Mouse (Mus musculus): ENCODE data around the gene Psmb5. TPM values are rescaled to one million over a fixed set of nuclear protein-coding genes. Genes with fewer than 3 reads are reported as not detected.

The Psmb5 gene
- polyA plus RNA-seq, 1 experiment from 2014 or later: 542 TPM

GRCm38 (mm10) chr14:54576241-54577088 is 41.4 kb downstream of the Psmb5 start:
- DNase-seq (ENCODE audit: low spot score): no peak
- H3K9ac ChIP-seq (ENCODE audit: low read length): peak overlapping the region; percentile 83
- H3K4me2 ChIP-seq (ENCODE audit: low read length): peak overlapping the region; percentile 58
- H3K27ac ChIP-seq (ENCODE audit: low read depth, low read length): peak overlapping the region; percentile 49; the same call in 1 of the 2 replicates
- H3K36me3 ChIP-seq (ENCODE audit: control insufficient read depth, insufficient read depth, low read length): no peaks in the 10 kb centered on the region; the same call in 1 of the 2 replicates
- under 1% methylated on average over 82 of the region's 84 CpGs for WGBS
- peaks cover 19% of the 10 kb centered on the region; the same call in 1 of the 2 replicates for H3K4me1 ChIP-seq (ENCODE audit: control insufficient read depth, insufficient read depth, low read length)
- ATAC-seq: no peak
- H3K4me3 ChIP-seq (ENCODE audit: low read depth, low read length): peak overlapping the region; percentile 65
- H3K27me3 ChIP-seq (replicated peaks; ENCODE audit: control insufficient read depth, insufficient read depth, low read length): 0 out of 2 replicates have a peak, but pooled peaks cover 10% of the 10 kb centered on the region
- H3K9me3 ChIP-seq (replicated peaks; ENCODE audit: control insufficient read depth, low read length): no peaks in the 10 kb centered on the region

GRCm38 (mm10) chr14:54575631-54576030 is 42.2 kb downstream of the Psmb5 start:
- peak overlapping the region; percentile 58 for H3K4me2 ChIP-seq (ENCODE audit: low read length)
- peak; percentile 68 for DNase-seq (ENCODE audit: low spot score)
- peak overlapping the region; percentile 83 for H3K9ac ChIP-seq (ENCODE audit: low read length)
- ATAC-seq: 0 out of 2 replicates have a peak, but pooled peaks have one; percentile 2
- peaks cover 19% of the 10 kb centered on the region; the same call in 1 of the 2 replicates for H3K4me1 ChIP-seq (ENCODE audit: control insufficient read depth, insufficient read depth, low read length)
- peaks cover 7% of the 10 kb centered on the region; the same call in 1 of the 2 replicates for H3K36me3 ChIP-seq (ENCODE audit: control insufficient read depth, insufficient read depth, low read length)
- no peaks in the 10 kb centered on the region for H3K9me3 ChIP-seq (replicated peaks; ENCODE audit: control insufficient read depth, low read length)
- H3K27me3 ChIP-seq (replicated peaks; ENCODE audit: control insufficient read depth, insufficient read depth, low read length): 0 out of 2 replicates have a peak, but pooled peaks cover 10% of the 10 kb centered on the region
- no peak overlapping the region for H3K27ac ChIP-seq (ENCODE audit: low read depth, low read length)
- under 1% methylated on average over 36 of the region's 39 CpGs for WGBS
- H3K4me3 ChIP-seq (ENCODE audit: low read depth, low read length): peak overlapping the region; percentile 65

DNA sequence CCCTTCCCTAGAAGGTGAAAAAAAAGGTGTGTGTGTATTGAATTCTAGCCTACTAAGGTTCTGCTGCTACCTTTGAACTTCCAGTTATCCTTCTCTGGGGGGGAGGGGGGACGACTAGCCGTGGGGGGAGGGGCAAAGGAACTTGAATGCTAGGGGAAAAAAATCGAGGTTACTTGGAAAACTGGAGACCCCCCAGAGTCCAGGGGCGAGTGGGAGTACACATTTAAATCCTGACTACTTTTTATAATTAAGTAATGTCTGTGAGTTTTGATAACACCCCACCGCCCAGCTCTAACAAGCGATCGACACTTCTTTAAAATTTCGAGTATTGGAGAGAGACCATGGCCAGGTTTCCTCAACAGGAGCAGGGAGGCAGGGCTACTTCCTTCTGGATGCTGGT is 42.8 kb downstream of the Psmb5 start:
- 3% methylated on average over 8 of the region's 8 CpGs for WGBS
- Histone ChIP-seq H3K9ac (ENCODE audit: low read length) (peak overlapping the region; percentile 83), H3K27ac (ENCODE audit: low read depth, low read length) (no peak overlapping the region), H3K27me3 (replicated peaks; ENCODE audit: control insufficient read depth, insufficient read depth, low read length) (0 out of 2 replicates have a peak, but pooled peaks cover 10% of the 10 kb centered on the region), H3K36me3 (ENCODE audit: control insufficient read depth, insufficient read depth, low read length) (peaks cover 12% of the 10 kb centered on the region; the same call in 1 of the 2 replicates), H3K4me3 (ENCODE audit: low read depth, low read length) (peak overlapping the region; percentile 65), H3K4me1 (ENCODE audit: control insufficient read depth, insufficient read depth, low read length) (peaks cover 19% of the 10 kb centered on the region; the same call in 1 of the 2 replicates), H3K4me2 (ENCODE audit: low read length) (peak overlapping the region; percentile 58), H3K9me3 (replicated peaks; ENCODE audit: control insufficient read depth, low read length) (no peaks in the 10 kb centered on the region)
- DNase-seq (ENCODE audit: low spot score): no peak
- ATAC-seq: no peak

DNA sequence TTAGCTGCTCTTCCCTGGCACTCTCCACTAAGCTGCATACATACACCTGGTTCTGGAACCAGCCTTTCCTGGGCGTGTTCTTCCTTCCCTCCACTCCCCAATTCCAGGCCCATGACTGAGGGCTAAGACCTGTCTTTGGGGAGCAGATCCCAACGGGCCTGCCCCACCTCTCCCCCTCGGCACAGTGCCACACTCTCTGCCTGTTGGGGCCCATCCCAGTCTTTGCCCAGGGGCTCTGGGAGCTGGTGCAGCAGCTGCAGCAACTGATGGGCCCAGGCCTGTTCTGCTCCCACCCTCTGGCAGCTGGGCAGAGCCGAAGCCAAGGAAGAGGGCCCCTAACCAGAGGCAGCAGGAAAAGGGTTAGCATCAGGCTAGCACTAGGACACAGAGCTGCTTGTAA is 43.6 kb downstream of the Psmb5 start:
- peaks cover 14% of the 10 kb centered on the region; the same call in 1 of the 2 replicates for H3K36me3 ChIP-seq (ENCODE audit: control insufficient read depth, insufficient read depth, low read length)
- H3K27me3 ChIP-seq (replicated peaks; ENCODE audit: control insufficient read depth, insufficient read depth, low read length): 0 out of 2 replicates have a peak, but pooled peaks cover 10% of the 10 kb centered on the region
- no peak for ATAC-seq
- peak overlapping the region; percentile 83 for H3K9ac ChIP-seq (ENCODE audit: low read length)
- 2% methylated on average over 4 of the region's 4 CpGs for WGBS
- peak overlapping the region; percentile 58 for H3K4me2 ChIP-seq (ENCODE audit: low read length)
- H3K4me3 ChIP-seq (ENCODE audit: low read depth, low read length): peak overlapping the region; percentile 65
- peak; percentile 42 for DNase-seq (ENCODE audit: low spot score)
- H3K27ac ChIP-seq (ENCODE audit: low read depth, low read length): peak overlapping the region; percentile 53; the same call in 1 of the 2 replicates
- H3K4me1 ChIP-seq (ENCODE audit: control insufficient read depth, insufficient read depth, low read length): peaks cover 19% of the 10 kb centered on the region; the same call in 1 of the 2 replicates
- no peaks in the 10 kb centered on the region for H3K9me3 ChIP-seq (replicated peaks; ENCODE audit: control insufficient read depth, low read length)

DNA sequence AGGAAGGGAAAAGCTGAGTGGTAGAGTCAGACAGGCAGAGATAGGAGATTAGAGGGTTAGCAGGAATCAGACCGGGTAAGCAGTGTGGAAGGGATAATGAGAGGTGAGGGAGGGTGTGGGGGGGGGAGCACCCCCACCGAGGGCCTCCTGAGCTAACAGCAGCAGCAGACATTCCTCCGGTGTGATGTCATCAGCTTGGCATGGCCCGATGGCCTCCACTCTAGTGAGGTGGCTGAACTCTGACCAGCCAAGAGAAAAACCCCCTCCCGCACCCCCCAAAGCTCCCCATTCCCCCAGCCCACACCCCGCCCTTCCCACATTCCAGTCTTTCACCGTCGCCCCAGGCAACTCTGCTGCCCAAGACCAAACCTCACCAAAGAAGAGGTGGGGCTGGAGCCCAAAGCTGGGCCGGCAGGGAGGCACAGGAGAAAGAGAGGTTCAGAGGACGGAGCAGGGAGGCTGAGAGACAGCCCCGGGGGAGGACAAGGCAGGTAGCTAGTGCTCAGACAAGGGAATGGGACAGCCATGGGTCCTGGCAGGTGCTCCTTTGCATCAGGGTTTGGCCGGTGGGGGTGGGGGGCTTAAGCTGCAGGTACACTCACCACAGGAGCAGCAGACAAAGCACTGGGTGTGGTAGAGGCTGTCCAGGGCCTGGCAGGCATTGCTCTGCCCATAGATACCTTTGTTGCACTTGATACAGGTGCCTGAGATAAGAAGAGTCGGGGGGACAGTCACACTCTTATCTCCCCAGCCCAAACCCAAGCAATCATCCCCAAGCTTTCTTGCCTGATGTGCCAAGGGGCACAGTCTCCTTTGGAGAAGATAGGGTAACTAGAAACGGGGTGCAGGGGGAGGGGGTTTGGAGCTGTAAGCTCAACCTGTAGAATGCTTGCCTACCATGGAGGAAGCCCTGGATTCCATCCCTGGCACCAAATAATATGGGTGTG is 44.8 kb downstream of the Psmb5 start:
- Histone ChIP-seq H3K9ac (ENCODE audit: low read length) (peak overlapping the region; percentile 83), H3K27me3 (replicated peaks; ENCODE audit: control insufficient read depth, insufficient read depth, low read length) (0 out of 2 replicates have a peak, but pooled peaks cover 10% of the 10 kb centered on the region), H3K9me3 (replicated peaks; ENCODE audit: control insufficient read depth, low read length) (no peaks in the 10 kb centered on the region), H3K27ac (ENCODE audit: low read depth, low read length) (peak overlapping the region; percentile 40), H3K36me3 (ENCODE audit: control insufficient read depth, insufficient read depth, low read length) (peaks cover 23% of the 10 kb centered on the region), H3K4me2 (ENCODE audit: low read length) (peak overlapping the region; percentile 58), H3K4me1 (ENCODE audit: control insufficient read depth, insufficient read depth, low read length) (peaks cover 19% of the 10 kb centered on the region; the same call in 1 of the 2 replicates), H3K4me3 (ENCODE audit: low read depth, low read length) (peak overlapping the region; percentile 65)
- ATAC-seq (peak; percentile 49), DNase-seq (ENCODE audit: low spot score) (peak; percentile 83)
- WGBS: 4% methylated on average over 14 of the region's 14 CpGs

DNA sequence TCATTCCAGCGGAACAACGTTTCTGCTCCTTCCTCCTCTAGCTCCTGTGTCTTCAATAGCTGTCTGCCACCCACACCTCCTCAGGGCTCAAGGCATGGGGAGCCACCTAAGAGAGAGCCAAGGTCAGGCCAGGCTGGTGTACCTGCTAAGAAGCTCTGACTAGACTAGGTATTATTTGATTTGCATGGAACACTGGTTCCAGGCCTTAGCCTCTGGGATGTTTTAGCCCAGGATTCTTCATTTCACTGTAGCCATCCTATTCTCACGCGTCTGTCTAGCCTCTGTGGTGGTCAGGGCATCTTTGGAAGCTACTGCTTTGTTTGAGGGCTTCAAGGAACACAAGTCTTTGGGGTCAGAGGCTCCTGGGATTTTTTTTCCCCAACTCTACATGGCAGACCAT is 45.7 kb downstream of the Psmb5 start:
- H3K9me3 ChIP-seq (replicated peaks; ENCODE audit: control insufficient read depth, low read length): no peaks in the 10 kb centered on the region
- peak overlapping the region; percentile 58; the same call in 1 of the 2 replicates for H3K4me2 ChIP-seq (ENCODE audit: low read length)
- H3K36me3 ChIP-seq (ENCODE audit: control insufficient read depth, insufficient read depth, low read length): peaks cover 32% of the 10 kb centered on the region
- H3K4me1 ChIP-seq (ENCODE audit: control insufficient read depth, insufficient read depth, low read length): peaks cover 19% of the 10 kb centered on the region; the same call in 1 of the 2 replicates
- H3K27me3 ChIP-seq (replicated peaks; ENCODE audit: control insufficient read depth, insufficient read depth, low read length): 0 out of 2 replicates have a peak, but pooled peaks cover 7% of the 10 kb centered on the region
- H3K9ac ChIP-seq (ENCODE audit: low read length): no peak overlapping the region
- 25% methylated on average over 4 of the region's 4 CpGs for WGBS
- ATAC-seq (no peak), DNase-seq (ENCODE audit: low spot score) (no peak)
- H3K4me3 ChIP-seq (ENCODE audit: low read depth, low read length): no peak overlapping the region
- peak overlapping the region; percentile 40; the same call in 1 of the 2 replicates for H3K27ac ChIP-seq (ENCODE audit: low read depth, low read length)

GRCm38 (mm10) chr14:54569451-54570392 is 48.1 kb downstream of the Psmb5 start:
- Histone ChIP-seq H3K9ac (ENCODE audit: low read length) (no peak overlapping the region; the same call in 1 of the 2 replicates), H3K4me1 (ENCODE audit: control insufficient read depth, insufficient read depth, low read length) (0 out of 2 replicates have a peak, but pooled peaks cover 10% of the 10 kb centered on the region), H3K9me3 (replicated peaks; ENCODE audit: control insufficient read depth, low read length) (no peaks in the 10 kb centered on the region), H3K4me2 (ENCODE audit: low read length) (no peak overlapping the region), H3K4me3 (ENCODE audit: low read depth, low read length) (no peak overlapping the region), H3K27ac (ENCODE audit: low read depth, low read length) (no peak overlapping the region), H3K36me3 (ENCODE audit: control insufficient read depth, insufficient read depth, low read length) (peaks cover 36% of the 10 kb centered on the region), H3K27me3 (replicated peaks; ENCODE audit: control insufficient read depth, insufficient read depth, low read length) (no peaks in the 10 kb centered on the region)
- ATAC-seq: no peak
- 65% methylated on average over 17 of the region's 17 CpGs for WGBS
- DNase-seq (ENCODE audit: low spot score): no peak
